Mouse (Mus musculus) spleen, postnatal 14 days (tissue): ENCODE data around the gene Fam102a.
"Not testable (repeated sequence)": the region's sequence is repeated elsewhere in the genome, so short reads cannot be mapped to it uniquely, and the experiment has no call there.

Experiments used
- DNase-seq, 2 experiments: peaks; one replicate each; pipeline ENCODE4 v3.0.0; 2021 to 2022; ENCODE audit warnings: low spot score in 2 of 2

The Fam102a gene

DNA sequence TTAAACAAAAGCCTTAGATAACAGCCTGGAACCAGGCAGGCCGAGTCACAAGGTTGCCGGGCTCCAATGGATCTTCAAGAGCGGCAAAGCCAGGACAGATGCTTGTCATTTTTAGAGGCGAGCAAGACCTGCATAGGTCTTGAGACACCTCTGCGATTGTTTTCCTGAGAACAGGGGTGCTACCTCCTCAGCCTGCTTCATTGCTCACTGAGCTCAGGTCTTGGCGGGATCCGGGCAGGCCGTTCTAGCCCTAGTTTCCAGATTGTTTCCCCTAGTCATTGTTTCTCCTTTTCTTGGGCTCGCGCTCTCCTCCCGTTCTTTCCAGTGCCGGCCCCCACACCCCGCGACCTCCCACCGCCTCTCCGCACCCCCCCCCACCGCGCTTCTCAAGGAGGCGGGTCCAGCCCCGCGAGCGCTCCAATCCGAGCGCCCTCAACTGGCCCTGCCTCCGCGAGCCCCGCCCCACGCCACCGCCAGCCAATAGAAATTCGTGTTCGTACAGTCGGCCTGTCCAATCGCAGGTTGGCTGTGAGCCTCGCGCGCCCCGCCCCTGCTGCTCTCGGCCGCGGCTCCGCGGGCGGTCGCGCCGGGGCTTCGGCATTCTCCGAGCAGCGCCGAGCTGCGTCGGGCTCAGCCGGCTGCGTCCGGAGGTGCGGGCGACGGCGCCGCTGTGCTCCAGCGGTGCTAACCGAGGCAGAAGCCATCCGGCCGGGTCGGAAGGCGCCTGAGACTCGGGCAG lies at the start of gene Fam102a:
Fam102a (plus strand) TSS at position 600 of the 739 bp plus-strand sequence.
- DNase-seq: peak; percentile 97

DNA sequence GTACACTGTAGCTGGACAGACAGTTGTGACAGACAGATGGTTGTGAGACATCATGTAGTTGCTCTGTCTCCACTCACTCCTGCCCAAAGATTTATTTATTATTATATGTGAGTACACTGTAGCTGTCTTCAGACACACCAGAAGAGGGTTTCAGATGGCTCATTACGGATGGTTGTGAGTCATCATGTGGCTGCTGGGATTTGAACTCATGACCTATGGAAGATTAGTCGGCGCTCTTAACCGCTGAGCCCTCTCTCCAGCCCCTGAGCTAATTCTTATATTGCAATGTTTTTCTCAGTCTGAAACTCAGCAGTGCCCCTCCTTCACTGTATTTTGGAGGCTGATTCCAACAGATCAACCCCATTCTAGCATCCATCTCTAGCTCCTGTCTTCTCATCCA lies 49.4 kb upstream of the Fam102a start:
- no peak for DNase-seq

DNA sequence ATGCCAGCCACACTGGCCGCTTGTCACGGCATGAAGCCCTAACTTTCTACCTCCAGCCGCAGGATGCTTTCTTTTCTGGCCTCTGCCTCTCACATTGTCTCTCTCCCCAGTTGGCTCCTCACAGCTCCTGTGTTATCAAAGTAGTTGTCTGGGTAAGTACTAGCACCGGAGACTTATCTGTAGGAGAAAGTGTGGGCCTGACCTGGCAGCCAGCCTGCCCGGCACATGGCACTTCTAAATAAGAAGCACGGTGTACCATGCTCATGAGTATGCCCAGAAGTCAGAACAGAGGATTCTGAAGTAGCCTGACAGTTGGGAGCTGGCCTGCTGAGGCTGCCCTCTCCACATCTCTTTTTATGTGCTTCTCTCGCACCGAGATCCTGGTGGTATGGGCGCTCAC lies 49.0 kb upstream of the Fam102a start:
- DNase-seq: no peak

DNA sequence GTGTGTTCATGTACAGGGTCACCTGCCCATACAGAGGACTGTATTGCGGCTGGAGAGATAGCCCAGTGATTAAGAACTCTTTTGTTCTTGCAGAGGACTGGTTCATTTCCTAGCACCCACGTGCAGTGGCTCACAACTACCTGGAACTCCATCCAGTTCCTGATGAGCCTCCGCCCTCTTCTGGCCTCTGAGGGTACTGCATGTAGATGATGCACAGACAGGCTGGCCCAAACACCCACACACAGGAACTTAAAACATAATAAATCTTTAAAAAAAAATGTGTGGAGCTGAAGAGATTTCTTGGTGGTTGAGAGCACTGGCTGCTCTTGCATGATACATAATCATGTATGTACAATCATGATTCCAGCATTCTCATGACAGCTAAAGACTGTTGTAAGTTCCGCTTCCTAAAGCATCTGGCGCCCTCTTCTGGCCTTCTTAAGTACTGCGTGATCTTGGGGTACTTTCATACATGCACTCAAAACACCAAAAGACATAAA lies 48.0 kb upstream of the Fam102a start:
- peak; percentile 82 to 94 for DNase-seq

DNA sequence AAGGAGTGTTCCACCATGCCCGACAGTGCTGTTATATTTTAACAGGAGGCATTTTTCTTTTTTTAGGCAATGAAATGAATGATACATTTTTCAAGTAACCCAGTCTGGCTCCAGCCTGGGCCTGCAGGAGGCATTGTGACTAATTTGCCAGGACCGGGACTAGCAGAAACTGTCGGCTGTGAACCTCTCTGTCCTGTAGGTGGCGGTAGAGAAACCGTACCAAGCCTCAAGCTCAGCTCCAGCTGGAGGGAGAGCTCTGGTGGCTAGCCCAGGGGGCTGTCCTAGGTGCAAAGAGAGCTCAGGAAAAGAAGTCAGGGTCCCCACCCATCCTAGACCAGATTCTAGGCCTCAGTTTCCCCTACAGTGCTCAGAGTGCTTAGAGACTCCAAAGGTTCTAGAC lies 46.5 kb upstream of the Fam102a start:
- DNase-seq: peak; percentile 48 to 65

DNA sequence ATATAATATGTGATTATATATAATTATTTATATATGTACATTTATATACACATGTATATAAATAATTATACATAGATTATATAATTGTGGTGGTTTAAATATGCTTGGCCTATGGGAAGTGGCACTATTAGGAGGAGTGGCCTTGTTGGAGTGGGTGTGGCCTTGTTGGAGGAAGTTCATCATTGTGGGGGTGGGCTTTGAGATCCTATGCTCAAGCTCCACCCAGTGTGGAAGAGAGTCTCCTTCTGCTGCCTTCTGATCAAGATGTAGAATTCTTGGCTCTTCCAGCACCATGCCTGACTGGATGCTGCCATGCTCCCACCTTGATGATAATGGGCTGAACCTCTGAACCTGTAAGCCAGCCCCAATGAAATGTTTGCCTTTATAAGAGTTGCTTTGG lies 44.4 kb upstream of the Fam102a start:
- DNase-seq: not testable (repeated sequence)

DNA sequence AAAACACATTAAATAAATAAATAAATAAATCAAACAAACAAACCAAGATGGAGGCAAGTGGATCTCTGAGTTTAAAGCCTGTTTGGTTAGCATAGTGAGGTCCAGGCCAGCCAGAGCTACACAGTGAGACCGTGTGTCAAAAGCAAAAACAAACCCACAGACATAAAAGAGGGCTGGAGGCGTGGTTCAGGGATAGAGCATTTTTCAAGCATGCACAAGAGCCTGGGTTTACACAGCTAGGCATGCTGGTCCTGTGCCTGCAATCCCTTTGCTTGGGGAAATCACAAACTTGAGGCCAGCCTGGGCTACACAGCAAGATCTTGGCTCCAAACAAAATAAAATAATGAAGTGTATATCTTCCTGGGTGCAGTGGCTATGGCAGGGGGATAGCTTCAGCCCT lies 42.5 kb upstream of the Fam102a start:
- no peak for DNase-seq

DNA sequence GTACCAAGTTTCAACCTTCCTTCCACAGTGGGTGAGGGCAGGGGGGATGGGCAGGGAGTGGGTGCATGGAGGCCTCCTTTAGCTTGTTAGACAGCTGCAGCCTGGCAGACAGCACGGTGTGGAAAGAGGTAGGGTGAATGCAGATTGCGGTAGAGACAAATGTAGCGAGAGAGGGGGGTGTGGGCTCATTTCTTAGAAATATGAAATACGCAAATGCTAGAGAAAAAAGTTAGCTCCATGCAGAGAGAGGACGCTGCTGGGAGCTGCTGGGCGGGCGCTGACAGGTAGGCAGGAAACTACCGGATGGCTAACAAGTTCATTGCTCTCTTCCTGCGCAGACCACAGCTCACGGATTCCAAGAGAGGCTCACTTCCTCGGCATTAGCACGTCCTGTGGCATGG lies 41.8 kb upstream of the Fam102a start:
- no peak for DNase-seq

DNA sequence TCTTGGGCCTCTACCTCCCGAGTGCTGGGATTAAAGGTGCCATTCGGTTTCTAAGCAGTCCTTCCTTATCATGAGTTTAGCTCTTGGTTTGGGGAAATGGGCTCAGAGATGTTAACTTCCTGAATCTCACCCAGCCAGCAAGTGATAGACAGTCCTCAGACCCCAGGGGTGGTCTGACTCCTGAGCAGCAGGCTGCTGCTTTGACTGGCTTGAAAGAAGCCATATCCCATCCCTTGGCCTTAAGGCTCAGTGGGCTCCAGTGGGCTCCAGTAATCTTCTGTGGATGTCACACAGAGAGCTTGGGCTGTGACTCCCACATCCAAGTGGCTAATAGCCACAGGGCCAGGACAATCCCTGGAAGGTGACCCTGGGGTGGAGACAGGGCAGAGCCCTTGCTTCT lies 40.6 kb upstream of the Fam102a start:
- DNase-seq: no peak

DNA sequence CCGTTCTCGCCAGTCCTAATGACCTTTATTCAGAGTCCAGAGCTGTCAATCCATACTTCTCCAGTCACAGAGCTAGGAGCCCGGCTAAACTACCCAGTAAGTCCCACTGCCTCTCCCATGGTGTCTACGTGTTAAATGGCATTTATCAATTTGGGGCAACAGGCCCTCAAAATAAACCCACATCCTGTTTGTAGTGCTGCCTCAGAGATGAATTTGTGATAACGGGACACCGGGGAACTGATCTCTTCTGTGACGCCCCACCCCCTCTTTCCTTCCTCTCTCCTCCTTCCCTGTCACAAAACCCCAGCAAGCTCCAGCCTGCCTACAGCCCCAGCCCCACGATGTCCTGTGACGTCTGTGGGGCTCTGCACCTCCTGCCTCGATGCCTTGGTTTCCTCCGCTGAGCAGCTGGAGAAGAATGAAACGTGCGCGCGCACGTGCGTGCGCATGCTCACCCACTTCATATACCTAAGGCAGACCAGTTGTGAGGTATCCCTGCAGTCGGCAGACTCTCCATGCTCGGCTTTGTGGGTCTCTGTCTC lies 39.9 kb upstream of the Fam102a start:
- DNase-seq: peak; percentile 43 to 50

DNA sequence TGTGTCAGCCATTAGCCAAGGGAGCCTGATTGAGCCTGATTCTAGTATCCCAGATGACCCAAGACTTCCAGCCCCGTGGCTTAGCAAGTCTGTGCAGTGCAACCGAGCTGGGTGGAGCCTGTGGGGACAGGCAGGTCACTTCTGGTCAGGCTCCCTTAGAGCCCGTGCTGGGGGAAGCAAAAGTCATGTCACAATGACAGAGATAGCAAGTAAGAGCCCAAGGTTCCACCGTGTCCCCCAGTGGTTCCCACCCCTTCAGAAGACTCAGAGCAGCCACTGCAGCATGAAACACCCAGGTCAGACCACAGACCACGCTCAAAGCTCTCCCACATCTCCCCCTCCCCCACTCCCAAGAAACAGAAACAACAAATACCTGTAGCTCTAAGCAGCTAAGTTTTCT lies 38.9 kb upstream of the Fam102a start:
- DNase-seq: no peak

DNA sequence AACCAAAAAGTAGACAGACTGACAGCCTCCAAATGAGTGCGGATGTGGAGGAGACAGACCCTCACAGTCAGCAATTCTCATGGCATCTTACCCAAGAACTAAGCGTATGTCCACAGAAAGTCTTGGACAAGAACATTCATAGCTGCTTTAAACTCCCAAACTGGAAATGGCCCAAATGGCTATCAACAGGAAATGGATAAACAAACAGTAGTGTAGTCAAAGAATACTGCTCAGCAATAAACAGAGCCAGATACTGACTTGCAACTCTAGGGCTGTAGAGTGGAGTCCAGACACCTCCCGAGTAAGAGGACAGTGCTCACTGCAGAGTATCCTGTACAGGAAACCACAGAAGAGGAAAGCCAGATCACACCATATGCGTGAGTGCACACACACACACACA lies 35.8 kb upstream of the Fam102a start:
- no peak for DNase-seq

DNA sequence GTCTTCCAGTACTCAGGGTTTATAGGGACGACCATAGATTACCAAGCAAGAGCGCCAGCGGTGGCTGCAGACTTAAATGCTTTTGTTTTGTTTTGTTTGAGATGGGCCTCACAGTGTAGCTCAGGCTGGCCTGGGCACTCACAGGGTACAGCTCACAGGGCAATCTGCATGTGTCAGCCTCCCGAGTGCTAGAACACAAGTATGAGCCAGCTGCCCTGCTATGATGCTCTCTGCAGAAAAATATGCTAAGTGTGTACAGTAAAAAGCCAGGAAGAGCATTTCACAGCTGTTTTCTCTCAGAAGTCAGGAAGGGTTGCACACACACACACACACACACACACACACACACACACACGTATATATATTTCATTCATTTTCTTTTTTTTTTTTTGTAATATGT lies 34.7 kb upstream of the Fam102a start:
- DNase-seq: no peak

DNA sequence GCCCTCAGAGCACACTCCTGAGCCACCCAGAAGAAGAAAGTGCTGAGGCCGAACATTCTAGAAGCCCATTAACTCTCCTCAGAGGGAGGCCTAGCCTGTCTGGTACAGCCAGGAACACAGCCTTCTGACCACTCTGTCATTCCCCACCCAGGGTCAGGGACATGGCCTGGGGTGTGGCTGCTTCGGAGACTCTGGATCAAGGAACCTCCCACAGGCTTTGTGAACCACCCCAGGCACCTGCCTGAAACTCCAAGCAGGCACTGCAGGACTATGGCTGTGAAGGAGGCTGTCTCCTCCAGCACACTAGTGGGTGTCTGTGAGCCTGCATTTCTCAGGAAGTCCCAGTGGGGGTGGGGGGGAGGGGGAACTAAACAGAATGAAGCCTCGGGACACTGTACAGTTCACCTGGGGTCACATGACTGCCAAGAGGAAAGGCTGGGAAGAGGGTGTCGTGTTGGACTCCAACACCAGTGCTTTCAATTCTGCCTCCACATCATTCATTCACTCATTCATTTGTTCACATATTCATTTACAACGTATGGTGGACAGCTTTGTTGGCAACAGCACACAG lies 33.3 kb upstream of the Fam102a start:
- DNase-seq: no peak

DNA sequence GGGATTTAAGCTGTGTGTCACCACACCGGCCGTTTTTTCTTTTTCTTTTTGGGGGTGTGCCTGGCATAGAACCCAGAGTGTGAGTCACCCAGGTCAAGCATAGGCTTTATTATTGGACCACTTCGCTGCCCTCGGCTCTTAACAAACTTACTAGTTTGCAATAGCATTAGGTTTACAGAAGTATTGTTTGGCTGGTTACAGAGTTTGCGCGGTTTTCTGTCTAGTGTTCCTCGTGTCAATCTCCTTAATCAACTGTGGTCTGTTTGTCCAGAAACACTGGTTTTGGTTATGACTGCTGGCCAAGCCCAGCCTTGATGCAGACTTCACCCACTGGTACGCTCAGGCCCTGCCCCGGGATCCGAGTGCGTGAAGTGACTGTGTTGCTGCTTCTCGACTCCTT lies 32.3 kb upstream of the Fam102a start:
- no peak for DNase-seq

DNA sequence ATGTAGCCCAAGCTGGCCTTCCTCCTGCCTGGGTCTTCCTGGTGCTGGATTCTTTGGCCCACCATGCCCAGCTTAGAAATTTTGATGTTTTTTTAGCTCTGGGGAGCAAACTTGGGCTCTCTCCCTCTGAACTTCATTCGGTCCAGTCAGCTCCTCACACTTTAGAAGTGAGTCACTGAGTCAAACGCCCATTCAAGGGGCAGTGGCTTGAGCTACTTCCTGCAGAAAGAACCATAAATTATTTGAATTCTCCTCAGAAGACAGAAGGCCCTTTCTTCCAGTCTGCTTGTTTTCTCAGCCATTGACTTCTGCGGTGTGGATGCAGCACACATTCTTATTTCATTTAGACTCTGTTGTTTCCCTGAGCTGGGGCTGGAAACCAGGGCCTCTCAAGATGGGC lies 31.5 kb upstream of the Fam102a start:
- no peak for DNase-seq

DNA sequence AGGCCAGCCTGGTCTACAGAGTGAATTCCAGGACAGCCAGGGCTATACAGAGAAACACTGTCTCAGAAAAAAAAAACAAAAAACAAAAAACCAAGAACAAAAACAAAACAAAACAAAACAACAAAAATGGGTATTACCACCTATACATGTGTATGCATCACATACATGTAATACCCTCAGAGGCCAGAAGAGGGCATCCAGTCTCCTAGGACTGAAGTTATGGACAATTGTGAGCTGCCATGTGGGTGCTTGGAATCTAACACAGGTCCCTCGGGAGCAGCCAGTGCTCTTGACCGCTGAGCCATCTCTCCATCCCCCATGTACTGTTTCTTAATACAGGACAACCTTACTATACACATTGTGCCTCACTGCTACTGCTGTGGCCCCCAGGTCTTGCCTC lies 29.6 kb upstream of the Fam102a start:
- no peak for DNase-seq

DNA sequence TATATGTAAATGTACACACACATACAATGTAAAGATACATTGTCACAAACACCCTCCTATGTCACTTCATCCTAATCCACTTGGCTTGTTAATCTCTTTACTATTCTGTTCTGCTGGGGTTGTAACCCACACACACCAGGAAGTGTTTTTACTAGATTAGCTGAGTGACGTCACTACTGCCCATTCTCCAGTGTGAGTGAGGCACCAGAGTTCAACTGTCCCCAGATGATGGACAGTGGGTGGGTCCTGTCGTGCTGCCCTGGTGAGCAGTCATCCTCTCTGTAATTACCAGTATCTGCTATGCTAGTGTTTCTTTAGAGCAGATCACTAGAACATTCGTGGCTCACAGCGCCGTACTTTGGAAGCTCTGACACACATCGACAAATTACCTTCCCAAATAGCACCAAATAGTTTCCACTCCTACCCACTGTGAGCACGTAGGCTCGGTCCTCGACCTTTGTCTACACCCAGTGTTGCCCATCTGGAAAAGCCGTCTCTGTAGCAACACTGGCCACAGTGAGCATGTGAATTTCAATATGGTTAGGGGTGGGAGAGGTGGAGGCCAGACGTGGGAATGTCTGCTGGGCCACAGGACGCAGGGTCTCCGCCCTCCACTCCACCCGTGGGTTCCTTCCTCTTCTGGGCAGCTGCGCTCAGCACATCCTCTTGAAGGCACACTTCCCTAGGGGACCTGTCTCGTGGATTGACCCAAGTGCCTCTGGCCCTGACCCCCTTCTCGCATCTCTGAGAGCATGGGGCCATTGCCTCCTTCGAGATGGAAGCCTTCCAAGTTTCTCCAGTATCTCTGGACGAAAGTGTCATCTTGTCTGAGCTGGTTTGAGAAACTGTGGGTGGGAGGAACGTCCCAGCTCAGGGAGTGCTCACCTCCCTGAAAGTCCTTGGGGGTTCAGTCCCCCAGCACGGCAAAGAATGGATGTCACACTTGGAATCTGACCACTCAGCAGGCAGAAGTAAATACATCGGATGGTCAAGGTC lies 28.2 kb upstream of the Fam102a start:
- DNase-seq: no peak

DNA sequence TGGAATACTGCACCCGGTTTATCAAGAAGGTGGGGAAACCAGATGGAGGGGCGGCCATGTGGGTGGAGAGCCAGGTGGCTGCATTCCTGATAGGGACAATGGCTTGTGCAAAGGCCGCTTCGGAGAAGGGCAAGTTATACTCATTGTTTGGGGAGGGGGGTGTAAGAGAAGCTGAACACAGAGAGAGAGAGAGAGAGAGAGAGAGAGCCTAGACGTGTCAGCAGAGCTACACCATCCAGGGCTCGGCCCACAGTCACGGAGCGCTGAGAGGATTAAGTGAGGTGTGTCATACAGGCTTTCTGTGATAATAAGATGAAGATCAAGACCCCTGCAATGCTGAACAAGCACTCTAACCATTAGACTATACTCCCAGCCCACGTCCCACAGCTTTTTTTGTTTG lies 27.2 kb upstream of the Fam102a start:
- DNase-seq: no peak

DNA sequence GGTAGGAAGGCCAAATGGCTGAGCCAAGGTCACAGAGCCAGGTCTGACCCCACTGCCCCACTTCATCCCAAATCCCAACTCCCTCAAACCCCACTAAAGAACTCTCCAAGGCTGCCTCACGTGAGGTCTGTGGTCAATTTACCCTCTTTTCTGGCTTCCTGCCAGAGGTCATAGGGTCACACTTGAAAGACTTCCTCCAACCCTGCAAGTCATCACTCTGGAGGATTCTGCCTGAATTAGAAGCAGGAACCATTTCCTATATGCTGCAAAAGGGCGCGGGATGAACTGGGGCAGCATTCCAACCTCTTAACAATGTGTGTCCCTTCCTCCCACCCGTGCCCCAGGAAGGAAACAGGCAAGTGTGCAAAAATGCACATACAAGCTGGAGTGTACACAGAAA lies 25.8 kb upstream of the Fam102a start:
- no peak for DNase-seq

DNA sequence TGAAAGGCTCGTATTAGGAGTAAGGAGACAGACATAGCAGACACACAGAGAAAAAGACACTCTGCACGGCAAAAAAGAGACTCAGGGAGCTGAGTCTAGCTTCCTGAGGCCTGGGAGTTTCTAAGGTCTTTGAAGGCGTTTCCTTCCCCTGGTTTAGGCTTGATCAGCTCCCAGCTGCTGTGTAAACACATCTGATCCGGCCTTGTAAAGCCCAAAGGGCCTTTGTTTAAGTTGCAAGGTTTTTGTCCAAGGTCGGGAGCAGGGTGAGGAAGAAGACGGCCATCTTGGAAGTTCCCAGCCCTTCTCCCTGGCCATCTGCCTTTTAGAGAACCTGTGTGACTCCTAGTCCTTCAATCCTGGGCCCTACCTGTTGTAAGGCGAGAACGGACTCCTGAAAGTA lies 25.2 kb upstream of the Fam102a start:
- DNase-seq: no peak

DNA sequence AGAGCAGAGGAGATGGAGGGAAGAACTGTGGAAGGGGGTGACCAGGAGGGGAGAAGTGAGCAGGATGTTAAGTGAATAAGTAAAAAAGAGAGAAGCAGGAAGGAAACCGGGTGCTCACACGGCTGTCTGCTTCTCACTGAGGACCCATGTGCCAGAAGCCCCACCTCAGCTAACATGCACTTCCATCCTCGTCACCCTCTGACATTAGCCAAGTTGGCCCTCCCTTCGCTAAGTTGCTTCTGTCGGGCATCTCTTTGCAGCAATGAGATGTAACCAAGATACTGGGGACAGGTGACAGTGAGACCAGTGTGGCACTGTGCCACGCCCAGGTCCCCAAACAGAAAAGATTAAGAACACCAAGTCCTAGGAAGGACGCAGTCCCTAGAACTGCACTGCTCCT lies 22.5 kb upstream of the Fam102a start:
- DNase-seq: no peak
